Mouse (Mus musculus): ENCODE results near the gene Nxpe3.

Nxpe3 gene
- long read RNA-seq, experiment 1, partial matches to known transcripts: 0 of 1 reads
- long read RNA-seq, experiment 1, other reads (novel, unspliced or antisense): 1 of 1 reads
- long read RNA-seq, experiment 2: 0 reads

DNA sequence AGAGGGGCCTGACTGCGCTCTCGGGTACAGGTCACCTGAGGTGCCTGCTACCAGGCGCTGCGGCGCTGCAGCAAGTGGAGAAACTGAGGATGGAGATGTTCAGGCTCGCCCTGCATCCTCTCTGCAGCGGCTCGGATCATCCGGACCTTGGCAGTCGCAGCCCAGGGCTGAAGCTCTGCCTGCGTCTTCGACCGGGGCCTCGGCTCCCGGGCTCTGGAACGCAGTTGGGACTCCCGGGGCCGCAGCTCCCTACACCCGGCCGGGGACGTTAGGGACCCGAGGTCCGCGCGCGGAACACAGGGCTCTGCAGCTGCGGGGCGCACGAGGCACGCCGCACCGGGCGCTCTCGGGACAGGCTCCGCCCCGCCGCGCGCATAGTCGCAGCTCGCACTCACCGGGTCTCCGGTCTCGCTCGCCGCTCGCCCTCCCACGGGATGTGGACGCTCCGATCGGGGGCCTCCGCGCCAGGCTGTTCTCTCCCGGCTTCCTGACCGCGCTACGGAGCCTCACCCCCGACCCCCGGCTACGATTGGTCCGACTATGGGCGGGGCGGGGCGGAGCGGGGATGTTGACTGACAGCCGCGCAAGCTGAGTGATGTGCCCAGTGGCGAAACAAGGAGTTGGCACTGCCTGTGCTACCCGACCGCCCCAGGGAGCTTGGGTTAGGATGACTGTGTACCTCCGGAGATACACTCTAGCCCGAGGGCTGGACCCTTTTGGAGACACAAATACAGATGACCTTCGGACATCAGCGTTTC lies at the start of gene Nxpe3:
Nxpe3 (minus strand) TSS at position 393 of the 758 bp plus-strand sequence.
- intact Hi-C loops (cut with DNase I): no loop called here

DNA sequence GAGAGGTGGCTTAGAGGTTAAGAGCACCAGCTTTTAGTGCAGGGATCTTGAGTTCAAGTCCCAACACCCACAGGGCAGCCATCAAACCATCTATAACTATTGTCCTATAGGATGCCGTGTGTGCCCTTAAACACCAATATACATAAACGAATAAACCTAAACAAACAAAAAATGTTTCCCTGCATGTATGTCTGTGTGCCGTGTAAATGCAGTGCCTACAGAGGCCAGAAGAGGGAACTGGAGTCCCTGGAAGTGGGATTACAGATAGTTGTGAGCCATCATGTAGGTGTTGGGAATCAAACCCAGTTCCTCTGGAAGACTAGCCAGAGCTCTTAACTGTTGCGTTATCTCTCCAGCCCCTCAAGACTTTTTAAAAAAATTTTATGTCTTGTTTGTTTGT lies 45.7 kb upstream of the Nxpe3 start:
- intact Hi-C loops (cut with DNase I): no loop called here

DNA sequence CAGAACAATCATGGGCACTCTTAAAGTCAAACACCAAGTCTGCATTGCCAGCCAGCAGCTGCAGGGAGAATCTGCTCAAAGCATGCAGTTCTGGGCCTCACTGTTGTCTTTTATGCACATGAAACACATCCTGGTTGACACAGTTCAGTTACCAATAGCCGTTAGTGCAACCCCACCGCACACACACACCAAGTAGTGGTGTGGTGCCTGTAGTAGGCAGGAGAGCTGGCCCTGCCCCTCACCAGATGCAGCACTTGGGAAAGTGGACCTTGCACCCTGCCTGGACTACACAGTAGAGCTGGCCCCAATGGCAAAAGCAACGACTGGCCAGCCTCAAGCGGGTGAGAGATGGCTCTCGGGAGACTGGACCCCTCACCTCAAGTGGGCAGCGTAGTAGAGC lies 44.6 kb upstream of the Nxpe3 start:
- intact Hi-C loops (cut with DNase I): no loop called here

DNA sequence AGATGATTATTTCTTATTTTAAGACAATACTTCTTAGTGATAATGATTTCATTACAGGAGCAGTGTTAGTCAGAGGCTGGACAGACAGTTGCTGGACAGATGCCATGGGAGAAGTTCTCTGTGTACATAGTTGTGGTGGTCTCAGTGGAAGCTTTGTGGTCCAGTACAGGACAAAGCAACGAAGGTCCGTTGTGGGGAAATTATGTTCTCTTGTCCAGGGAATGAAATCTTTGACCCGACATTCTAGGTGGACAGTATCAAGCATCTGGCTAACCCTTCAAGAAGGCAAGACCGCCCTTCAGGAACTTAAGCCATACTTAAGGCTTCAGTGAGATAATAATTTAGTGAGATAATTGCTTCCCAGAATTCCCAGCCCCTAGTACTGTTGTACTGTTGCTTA lies 43.7 kb upstream of the Nxpe3 start:
- intact Hi-C loops (cut with DNase I): no loop called here

DNA sequence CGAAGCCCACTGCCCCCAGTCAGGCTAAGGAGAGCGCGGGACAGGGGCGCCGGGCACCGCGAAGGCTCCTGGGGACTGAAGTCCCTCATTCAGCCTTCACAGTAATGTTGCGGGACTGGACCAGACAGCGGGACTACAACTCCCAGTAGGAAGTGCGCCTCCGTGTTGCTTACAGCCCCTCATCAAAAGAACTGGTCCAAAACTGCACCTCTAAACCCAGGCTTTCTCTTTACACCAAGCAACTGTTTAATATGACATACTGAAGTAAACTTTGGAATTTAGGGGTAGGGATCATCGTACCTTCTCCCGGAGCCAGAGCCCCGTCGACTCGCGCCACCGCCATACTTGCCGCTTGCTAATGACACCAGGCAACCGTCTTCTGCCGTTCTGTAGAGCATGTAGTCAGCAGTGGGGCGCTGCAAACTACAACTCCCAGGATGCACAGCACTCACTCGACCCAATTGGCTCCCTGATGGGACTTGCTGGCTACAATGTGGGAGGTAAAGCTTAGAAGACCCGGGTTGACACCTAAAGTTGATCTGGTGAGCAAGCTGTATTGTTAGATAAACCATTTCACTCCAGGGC lies 39.5 kb upstream of the Nxpe3 start, which contains the start of gene Cep97:
Cep97 (minus strand) TSS at position 403 of the 585 bp plus-strand sequence.
- intact Hi-C loops (cut with DNase I): no loop called here

DNA sequence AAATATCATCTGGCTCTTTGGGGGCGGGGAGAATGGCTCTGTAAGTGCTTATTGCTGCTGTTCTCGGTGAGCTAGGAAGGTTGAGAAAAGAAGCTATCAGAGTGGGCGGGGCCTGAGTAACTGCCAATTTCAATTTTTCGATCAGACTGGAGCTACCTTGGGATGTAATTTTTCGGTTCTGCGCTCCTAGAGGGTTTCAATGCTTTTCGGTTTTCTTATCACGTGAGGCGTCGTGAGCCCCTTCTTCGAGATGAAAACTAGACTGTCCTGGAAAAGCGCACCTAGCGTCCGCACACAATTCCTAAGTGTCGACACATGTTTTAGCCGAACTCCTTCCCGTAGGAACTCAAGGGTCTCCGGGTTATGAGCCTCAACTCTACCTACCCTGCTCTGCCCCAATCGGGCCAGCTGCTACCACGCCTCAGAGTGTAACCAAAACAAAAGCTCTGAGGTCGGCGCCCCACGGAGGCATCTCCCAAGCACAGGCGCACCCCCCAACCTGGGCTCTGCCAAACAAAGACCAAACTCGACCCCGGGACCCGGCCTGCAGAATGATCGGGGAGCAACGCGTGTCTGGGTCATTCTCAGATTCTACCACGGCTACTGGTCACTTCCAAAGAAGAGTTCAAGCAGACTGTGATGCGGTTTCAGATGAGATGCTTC lies 38.7 kb upstream of the Nxpe3 start:
- intact Hi-C loops (cut with DNase I): no loop called here

DNA sequence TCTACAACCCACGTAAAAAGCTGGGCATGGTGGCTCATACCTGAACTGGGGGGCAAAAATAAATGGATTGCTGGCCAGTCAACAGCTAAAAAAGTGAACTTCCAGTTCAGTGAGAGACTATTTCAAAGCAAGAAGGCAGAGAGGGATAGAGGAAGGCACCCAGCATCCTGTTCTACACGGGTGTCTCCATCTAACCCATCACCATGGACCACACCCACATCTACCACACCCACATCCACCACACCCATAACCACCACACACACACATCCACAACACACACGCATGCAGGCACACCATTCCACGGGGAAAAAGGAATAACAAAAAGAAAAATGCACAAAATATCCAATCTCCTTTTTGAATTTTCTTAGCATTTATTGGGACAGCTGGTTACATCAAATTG lies 28.9 kb upstream of the Nxpe3 start:
- intact Hi-C loops (cut with DNase I): no loop called here

DNA sequence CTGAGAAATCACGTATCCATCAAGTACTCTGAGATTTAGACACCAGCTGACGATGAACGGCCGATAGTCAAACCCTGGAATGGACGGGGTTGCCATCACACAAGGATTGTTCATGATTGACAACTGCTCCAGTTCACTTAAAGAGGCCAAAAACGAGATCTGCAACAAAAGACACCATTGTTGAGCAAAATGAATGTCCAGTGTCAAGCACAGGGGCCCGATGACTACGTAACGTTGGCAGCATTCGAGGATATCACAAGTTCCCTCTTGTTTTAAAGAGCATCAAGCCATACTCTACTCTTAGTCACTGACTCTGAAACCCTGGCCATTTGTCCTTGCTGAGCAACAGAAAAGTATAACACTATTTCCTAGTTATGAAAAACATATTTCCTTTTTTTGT lies 27.0 kb upstream of the Nxpe3 start:
- intact Hi-C loops (cut with DNase I): no loop called here

DNA sequence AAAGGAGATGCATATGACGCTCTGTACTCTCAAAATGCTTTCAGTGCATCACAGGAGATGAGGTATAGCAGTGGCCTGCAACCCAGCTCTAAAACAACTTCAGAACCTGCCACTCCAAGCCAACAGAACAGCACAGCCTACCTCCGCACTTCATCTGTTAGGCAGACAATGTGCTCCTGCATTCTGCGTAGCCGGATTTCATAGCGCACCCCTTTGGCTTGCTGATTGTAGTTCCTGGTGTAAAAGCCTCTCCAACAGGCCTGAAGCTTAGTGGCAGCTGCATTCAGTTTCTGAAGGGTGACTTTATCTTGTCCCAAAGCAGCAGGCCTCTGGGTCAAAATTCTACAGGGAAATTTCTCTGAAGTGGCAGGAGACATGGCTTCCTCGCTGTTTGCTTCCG lies 19.6 kb upstream of the Nxpe3 start:
- intact Hi-C loops (cut with DNase I): no loop called here

DNA sequence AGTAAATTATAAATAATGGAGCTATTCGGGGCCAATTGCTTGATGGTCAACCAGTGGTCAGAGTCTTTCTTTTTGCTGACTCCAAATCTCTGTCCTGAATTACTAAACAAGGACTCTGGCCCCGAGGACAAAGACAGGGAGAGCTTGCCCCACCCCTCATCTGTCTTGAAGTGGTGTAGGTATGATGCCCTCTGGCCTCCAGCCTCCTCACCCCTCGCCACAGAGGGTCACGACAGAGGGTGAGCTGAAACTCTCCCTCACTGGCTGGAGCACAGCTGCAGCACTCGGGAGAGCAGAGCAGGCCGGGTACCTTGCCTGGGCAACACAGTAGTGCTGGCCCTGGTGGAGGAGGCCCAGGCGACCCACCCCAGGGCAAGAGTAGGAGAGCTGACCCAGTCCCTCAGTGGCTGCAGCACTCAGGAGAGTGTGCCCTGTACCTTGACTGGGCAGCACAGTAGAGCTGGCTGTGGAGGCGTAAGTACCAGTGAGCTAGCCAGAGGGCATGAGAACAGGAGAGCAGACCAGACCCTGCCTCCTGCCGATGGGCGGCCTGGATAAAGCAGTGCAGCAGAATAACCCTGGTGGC lies 15.2 kb upstream of the Nxpe3 start:
- intact Hi-C loops (cut with DNase I): no loop called here

DNA sequence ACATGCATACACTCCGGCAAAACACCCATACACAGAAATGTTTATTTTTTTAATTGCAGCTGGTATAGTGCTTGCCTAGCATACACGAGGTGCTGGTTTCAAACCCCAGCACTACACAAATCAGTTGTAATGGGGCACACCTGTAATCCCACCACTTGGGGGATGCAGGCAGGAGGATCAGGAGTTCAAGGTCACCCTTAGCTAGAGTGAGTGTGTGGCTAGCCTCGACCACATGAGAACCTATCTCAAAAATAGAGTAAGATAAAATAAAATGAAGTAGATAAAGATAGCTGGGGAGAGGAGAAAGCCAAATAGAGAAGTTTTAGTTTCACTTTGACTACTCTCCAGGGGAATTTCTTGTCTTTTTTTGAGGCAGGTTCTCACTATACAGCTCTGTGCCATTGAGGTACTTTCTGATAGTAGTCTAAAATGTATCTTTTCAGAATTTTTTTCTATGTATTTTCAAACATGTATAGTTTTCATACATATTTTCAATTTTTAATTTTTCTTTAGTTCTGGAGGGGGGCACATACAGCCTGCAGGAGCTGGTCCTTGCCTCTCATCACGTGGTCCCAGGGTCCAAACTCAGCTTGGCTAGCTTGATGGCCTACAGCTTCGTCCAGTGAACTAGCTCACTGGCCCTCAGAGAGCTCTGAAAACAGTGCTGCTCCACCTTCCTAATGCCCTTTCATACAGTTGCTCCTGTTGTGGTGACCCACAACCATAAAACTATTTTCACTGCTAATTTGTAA lies 12.0 kb upstream of the Nxpe3 start:
- intact Hi-C loops (cut with DNase I): no loop called here

DNA sequence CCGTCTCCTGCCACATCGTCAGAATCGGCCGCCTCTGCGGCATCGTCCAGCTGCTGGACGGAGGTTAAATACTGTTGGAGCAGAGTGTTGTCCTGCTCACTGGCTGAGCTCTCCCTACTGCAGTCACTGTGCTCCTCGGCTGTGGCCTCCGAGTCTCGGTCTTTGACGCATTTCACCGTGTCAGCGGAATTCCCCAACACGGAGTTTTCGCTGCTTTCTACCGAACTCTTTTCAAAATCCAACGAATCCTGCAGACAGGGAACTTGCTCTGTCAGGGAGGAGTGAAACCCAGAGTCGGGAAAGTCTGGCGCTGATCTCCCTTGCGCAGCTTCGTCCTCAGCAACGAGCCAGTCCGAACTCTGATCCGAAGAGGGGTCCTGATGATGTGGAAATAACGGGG lies 10.3 kb upstream of the Nxpe3 start:
- intact Hi-C loops (cut with DNase I): no loop called here

DNA sequence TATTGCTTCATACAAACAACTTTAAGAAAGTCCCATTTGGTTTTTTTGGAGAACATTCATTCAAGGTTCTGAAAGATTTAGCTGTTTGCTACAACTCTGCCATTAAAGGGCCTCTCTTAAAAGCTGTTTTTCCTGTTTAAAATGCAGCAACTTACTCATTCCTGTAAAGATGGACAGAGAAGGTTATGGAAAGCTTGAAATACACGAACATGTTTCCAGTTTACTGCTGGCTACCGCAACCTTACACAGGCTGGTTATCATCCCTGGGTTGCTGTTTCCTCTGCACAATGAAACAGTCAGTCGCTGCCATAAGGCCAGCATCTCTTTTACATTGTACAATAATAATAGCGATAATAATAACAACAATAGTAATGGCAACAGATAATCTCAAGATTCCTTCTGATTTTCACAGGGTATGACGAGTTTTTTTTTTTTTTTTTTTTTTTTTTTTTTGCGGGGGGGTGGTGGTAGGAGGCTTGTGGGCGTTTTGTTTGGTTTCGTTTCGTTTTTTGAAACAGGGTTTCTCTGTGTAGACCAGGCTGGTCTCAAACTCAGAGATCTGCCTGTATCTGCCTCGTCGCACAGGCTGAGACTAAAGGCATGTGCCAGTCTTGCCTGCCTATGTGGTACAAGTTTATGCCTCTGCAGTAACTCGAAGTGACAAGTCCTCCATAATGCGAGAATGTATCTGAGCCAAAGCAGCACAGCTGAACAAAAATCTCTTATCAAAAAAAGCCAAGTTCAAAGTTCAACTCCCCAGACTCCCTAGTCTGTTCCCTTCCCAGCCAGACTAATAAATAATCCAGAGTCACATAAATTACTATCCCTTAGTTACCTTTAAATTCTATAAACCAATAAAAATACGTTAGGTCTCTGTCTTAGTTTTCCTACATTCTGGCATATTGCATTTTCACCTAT lies 7.0 kb upstream of the Nxpe3 start:
- intact Hi-C loops (cut with DNase I): no loop called here

DNA sequence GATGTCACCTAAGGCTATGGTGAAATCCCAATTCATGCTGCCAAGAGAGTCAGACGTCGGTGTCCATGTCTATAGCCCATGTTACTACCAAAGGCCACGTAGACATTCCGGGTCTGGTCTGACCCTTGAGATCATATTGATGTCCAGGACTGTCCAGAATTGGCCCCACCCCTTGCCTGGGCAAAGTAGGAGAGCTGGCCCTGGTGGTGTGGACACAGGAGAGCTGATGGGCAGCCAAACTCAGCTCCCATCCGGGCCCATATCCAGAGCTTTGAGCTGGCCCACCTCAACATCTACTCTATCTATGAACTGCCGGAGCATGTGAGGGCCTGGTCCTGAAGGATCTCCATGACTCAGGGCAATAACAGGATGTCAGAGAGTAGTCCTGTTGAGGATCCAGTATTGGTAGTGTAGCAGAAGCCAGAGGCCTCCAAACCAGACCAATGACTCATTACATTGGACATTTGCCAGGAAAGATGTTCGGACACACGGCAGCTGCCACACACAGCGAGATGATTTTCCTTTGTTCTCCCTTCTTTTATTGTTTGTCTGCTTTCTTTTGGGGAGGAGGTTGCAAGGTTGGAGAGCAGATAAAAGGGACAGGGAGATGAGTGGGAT lies 3.4 kb upstream of the Nxpe3 start:
- intact Hi-C loops (cut with DNase I): no loop called here

DNA sequence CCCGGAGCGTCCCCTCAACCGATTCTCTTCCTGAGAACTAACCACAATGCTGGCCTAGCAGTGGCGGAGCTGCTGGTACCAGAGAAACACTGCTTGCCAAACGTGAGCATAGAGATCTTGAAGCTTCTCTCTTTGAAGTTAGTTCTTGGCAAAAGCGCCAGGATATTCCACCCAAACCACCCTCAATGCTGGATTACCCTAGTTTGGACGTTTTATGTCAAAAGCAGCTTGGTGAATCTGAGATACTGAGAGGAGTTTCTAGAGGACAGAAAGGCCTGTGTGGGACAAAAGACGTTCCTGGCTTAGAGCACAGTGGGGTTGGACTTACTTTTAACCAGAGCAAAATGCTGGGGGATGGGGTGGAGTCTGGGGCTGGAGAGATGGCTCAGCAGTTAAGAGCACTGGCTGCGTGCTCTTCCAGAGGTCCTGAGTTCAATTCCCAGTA lies 588 bp upstream of the Nxpe3 start:
- intact Hi-C loops (cut with DNase I): no loop called here

DNA sequence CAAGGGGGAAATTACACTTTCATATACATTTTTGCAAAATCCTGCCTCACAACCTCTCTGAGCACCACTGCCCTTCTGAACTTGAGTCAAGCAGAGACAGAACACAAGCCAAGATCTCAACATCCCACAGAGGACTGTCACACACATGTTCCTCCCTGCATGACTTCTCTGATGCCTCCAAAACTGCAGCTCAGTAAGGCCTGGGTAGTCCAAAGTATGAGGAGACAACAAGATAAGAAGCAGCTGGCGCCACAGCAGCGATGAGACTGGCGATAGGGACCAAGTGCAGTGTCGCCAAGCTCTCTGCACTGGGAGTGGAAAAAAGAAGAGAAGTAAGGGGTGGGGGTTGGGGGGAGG lies 571 bp downstream of the Nxpe3 start:
- intact Hi-C loops (cut with DNase I): no loop called here

DNA sequence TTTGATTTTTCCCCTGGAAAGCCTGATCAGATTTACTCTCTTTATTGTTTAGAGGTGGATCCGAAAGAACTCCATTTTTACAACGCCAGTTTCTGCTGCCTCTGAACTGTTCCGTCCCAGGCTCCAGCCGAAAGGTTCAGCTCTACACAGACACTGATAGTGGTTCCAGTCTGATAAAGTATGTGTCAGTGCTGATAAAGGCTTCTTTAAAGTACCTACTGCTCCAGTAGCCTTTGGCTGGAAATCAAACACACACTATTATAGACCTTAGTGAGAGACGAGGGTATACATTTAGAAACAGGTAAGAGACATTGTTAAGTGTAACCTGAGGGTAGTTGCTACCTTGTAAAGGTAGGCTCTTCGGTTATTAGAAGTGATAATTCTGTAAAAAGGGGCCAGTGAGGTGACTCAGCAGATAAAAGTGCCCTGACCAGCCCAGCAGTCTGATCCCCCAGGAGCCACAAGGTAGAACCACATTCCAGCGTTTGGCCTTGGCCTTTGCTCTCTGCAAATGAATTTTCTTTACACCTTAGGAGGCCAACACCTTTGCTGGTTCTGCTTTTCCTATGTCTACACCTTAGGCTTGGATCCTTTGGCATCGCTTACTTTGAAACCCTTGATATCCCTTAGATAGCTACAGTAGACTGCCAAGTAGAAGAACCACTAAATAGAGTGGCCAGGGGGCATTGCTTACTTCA lies 1.5 kb downstream of the Nxpe3 start:
- intact Hi-C loops (cut with DNase I): no loop called here

DNA sequence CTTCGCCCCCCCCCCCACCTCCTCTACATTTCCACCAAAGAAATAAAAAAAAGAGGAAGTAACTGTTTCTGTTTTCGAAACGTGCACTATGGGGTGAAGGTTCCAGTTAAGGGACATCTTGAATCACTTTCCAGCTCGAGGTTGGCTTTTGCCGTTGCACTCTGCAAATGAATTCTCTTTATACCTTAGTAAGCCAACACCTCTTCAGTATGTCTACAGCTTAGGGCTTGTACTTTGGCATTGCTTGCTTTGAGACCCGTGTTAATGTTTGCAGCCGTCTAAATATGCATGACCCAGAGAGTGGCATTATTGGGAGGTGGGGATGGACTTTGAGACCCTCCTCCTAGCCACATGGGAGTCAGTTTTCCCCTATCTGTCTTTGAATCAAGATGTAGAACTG lies 2.6 kb downstream of the Nxpe3 start:
- intact Hi-C loops (cut with DNase I): no loop called here

DNA sequence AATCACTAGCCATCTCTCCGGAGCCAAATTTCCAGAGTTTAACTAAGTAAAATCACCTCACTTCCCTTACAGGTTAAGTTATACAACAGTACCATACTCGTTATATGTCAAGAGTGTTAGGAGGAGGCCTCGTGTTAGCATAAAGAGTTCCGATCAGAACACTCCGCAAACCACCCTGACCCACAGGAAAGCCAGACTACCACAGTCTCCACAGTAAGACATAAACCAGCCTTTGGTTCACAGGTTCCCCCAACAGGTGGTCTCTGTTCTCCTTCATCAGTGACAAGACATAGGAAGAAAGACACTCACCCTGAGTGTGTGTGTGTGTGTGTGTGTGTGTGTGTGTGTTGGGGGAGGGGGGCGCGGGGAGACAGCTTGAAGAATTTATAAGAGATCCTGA lies 3.7 kb downstream of the Nxpe3 start:
- intact Hi-C loops (cut with DNase I): no loop called here
